In genomic region chr14:118566809-118567208, GRCm38 (mm10) we compare ENCODE assay signal across 12 mouse cellular contexts.
DNase-seq lines count a peak whose midpoint lies in the region; ATAC-seq lines count a peak whose summit lies in the region.
"Had no signal": no experiment of that assay in that cellular context is flagged by ENCODE, and none has a peak within 500 bp of the region (broad histone marks: within the 10 kb centered on the region; RNA-seq: fewer than 3 reads in every experiment).

No protein-coding gene starts in this region.

- no peak overlapping the region; the same call in 1 of the 2 replicates for H3K4me2 ChIP-seq in midbrain, embryonic 14.5 days (ENCODE audit: low read length)

- no peaks in the 10 kb centered on the region for H3K9me3 ChIP-seq in midbrain, embryonic 14.5 days (ENCODE audit: control insufficient read depth, low read length)

- WGBS in midbrain, embryonic 14.5 days, result 81% methylated on average over 5 of the region's 5 CpGs

- no peaks in the 10 kb centered on the region for H3K36me3 ChIP-seq in midbrain, embryonic 14.5 days (ENCODE audit: control insufficient read depth, insufficient read depth, low read length)

- H3K4me3 ChIP-seq in midbrain, embryonic 14.5 days (replicated peaks; ENCODE audit: low read depth, low read length), result no peak overlapping the region
- H3K4me3 ChIP-seq: left cerebral cortex, adult 2 months had no signal

- H3K27me3 ChIP-seq in midbrain, embryonic 14.5 days (ENCODE audit: control insufficient read depth, insufficient read depth, low read length), result 0 out of 2 replicates have a peak, but pooled peaks cover 3% of the 10 kb centered on the region

- H3K9ac ChIP-seq in midbrain, embryonic 14.5 days (replicated peaks; ENCODE audit: low read length), result no peak overlapping the region

- DNase-seq in frontal cortex, adult 2 months (ENCODE audit: extremely low spot score in 1 of 2, low spot score in 1 of 2), result no peak
- peak; percentile 17 for DNase-seq in retina, embryonic 14.5 days (ENCODE audit: low spot score)
- DNase-seq in retina, postnatal 1 day, result no peak
- DNase-seq in midbrain, embryonic 14.5 days, result no peak
- no peak for DNase-seq in liver
- no peak for DNase-seq in left cerebral cortex, adult 9 months (ENCODE audit: low spot score in 2 of 2)
- DNase-seq in left cerebral cortex, adult 18-20 months (ENCODE audit: low spot score in 2 of 2), result no peak
- DNase-seq: cerebellum, adult 8-10 months; kidney, postnatal 25 days; thymus, adult 2 months had no signal

- ATAC-seq in frontal cortex, adult (ENCODE audit: low TSS enrichment), result peak; percentile 31; the same call in 1 of the 2 replicates
- ATAC-seq in midbrain, embryonic 14.5 days (ENCODE audit: low FRiP score, low TSS enrichment), result no peak

- peaks cover 10% of the 10 kb centered on the region for H3K4me1 ChIP-seq in midbrain, embryonic 14.5 days (ENCODE audit: control insufficient read depth, insufficient read depth, low read length)

- 0 out of 2 replicates have a peak overlapping the region, but pooled peaks have one; percentile 26 for H3K27ac ChIP-seq in midbrain, embryonic 14.5 days (replicated peaks; ENCODE audit: low read depth, low read length)
- H3K27ac ChIP-seq: left cerebral cortex, adult 2 months had no signal
